Mouse (Mus musculus) intestine, postnatal 0 days (tissue): ENCODE results near the gene Adora1. TPM values are rescaled to one million over a fixed set of nuclear protein-coding genes. Genes with fewer than 3 reads are reported as not detected.
A peak's percentile ranks its signal among the peaks of the same experiment; 100 is the strongest.

ENCODE experiments used
- ATAC-seq: fragments of 200-750 bp; cut with Nextera tagmentation; 2 replicates; pipeline ENCODE4 v1.8.0; 2017; ENCODE audit warnings: mild to moderate bottlenecking, moderate TSS enrichment, moderate library complexity
- H3K27ac ChIP-seq: fragments of 300-500 bp; sonication (generic); 2 replicates; pipeline ENCODE4 v1.5.1; 2014; ENCODE audit warnings: mild to moderate bottlenecking, low read depth, low read length, moderate library complexity
- H3K27me3 ChIP-seq: fragments of 300-500 bp; sonication (generic); replicated peaks from 2 replicates; pipeline ENCODE4 v1.6.1; 2014; ENCODE audit warnings: low read length, mixed read lengths; ENCODE audit not compliant: control insufficient read depth, insufficient read depth
- H3K36me3 ChIP-seq: fragments of 300-500 bp; sonication (generic); 2 replicates; pipeline ENCODE4 v1.6.1; 2014; ENCODE audit warnings: mild to moderate bottlenecking, moderate library complexity; ENCODE audit not compliant: control insufficient read depth, insufficient read depth
- H3K4me1 ChIP-seq: fragments of 300-500 bp; sonication (generic); replicated peaks from 2 replicates; pipeline ENCODE4 v1.6.1; 2014; ENCODE audit warnings: antibody characterized with exemption, low read length, mixed read lengths; ENCODE audit not compliant: control insufficient read depth, insufficient read depth
- H3K4me2 ChIP-seq: fragments of 300-500 bp; sonication (generic); replicated peaks from 2 replicates; pipeline ENCODE4 v1.6.1; 2014; ENCODE audit warnings: low read depth, mild to moderate bottlenecking, moderate library complexity
- H3K4me3 ChIP-seq: fragments of 300-500 bp; sonication (generic); 2 replicates; pipeline ENCODE4 v1.5.1; 2014; ENCODE audit warnings: low read depth, low read length
- H3K9ac ChIP-seq: fragments of 300-500 bp; sonication (generic); 2 replicates; pipeline ENCODE4 v1.6.1; 2014; ENCODE audit warnings: mild to moderate bottlenecking, low read depth, low read length
- H3K9me3 ChIP-seq: fragments of 300-500 bp; sonication (generic); 2 replicates; pipeline ENCODE4 v1.6.1; 2016; ENCODE audit warnings: mixed run types; ENCODE audit not compliant: control insufficient read depth
- CTCF ChIP-seq: sonication (generic); IDR thresholded peaks from 2 replicates; pipeline ENCODE4 v1.5.1; 2016; ENCODE audit warnings: low read depth, mild to moderate bottlenecking, control low read depth, antibody characterized with exemption, moderate library complexity
- WGBS: fragments of 180-500 bp; shearing (Covaris S2); extraction: QIAGEN DNeasy Blood & Tissue Kit; methylation state at CpG from one replicate; pipeline ENCODE4 v1.1.7; 2014; 5-methylcytosine and 5-hydroxymethylcytosine counted together
- polyA plus RNA-seq: library from polyadenylated mRNA; unstranded; fragments of >200 nt; fragmentation: Nextera tagmentation; extraction: Ambion mirVana; gene quantifications from 2 replicates; pipeline ENCODE4 v1.2.1, GENCODE M21; 2015

The Adora1 gene
- polyA plus RNA-seq, 1 experiment from 2014 or later, result 2.2 TPM

DNA sequence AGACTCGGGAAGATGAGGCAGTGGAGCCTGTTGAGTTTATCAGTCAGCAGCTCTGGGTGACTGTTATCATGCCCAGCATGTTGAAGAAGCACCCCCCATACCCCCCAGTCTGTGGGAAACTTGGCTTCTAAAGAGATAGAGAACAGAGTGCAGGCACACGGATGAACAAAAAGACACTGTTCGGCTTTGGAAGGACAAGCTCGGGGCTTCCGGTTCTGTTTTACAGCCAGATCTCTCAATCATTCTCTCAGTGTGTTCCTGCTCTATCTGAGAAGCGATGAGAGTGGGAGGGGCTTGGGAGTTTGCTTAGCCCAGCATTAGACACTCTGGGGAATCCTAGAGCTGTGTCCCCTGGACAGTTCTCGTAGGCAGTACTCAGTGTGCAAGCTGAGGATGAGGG lies 21.8 kb downstream of the Adora1 start:
- Histone ChIP-seq H3K36me3 (no peaks in the 10 kb centered on the region), H3K9me3 (no peaks in the 10 kb centered on the region), H3K4me3 (no peak overlapping the region), H3K4me1 (no peaks in the 10 kb centered on the region), H3K9ac (no peak overlapping the region), H3K4me2 (no peak overlapping the region), H3K27me3 (no peaks in the 10 kb centered on the region), H3K27ac (no peak overlapping the region)
- no peak for TF ChIP-seq CTCF
- ATAC-seq, result no peak
- 28% methylated on average over 7 of the region's 7 CpGs for WGBS

DNA sequence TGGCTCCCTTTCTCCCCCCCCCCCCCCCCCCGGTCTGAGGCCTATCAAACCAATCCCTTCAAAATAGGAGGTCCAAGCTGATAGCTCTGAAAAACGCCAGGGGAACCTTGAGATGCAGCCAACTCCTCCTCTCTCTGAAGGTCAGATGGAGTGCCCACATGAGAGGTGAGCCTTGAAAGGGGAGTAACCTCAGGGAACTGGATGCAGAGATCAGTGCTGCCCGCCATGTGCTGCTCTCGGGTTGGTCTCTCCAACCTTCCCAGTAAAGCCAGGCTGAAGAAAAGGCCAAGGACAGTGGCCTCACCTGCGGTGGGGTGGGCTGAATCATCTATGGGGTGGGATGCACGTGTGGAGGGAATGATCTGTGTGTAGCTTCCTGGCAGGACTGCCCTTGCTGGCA lies 22.9 kb downstream of the Adora1 start:
- no peak overlapping the region for H3K4me3 ChIP-seq
- no peak overlapping the region for H3K4me2 ChIP-seq
- H3K9ac ChIP-seq, result no peak overlapping the region
- WGBS, result 75% methylated on average over 6 of the region's 6 CpGs
- H3K36me3 ChIP-seq, result no peaks in the 10 kb centered on the region
- ATAC-seq, result no peak
- no peaks in the 10 kb centered on the region for H3K4me1 ChIP-seq
- no peak for TF ChIP-seq CTCF
- no peaks in the 10 kb centered on the region for H3K27me3 ChIP-seq
- H3K9me3 ChIP-seq, result no peaks in the 10 kb centered on the region
- no peak overlapping the region for H3K27ac ChIP-seq

DNA sequence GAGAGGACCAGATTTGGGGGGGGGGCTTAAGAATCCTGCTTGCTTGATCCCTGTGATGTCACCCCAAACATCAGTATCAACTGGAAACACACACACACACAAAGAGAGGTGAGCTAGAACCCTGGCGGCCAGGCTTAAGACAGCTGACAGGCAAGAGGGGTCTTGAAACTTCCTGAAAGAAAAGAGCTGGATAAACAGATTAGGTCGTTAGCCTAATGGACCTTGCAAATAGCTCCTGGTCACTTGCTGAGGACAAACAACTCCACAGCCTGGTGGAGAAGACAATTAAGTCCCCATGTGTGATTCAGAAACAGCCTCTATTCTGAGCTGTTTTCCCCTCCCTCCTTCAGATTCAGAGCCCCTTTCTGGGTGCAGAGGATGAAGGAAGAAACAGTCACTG lies 23.6 kb downstream of the Adora1 start:
- no peak overlapping the region for H3K27ac ChIP-seq
- 51% methylated on average over 2 of the region's 2 CpGs for WGBS
- no peak for TF ChIP-seq CTCF
- no peak for ATAC-seq
- H3K4me1 ChIP-seq, result peaks cover 3% of the 10 kb centered on the region; the same call in 1 of the 2 replicates
- H3K4me3 ChIP-seq, result no peak overlapping the region
- no peaks in the 10 kb centered on the region for H3K9me3 ChIP-seq
- no peak overlapping the region for H3K9ac ChIP-seq
- H3K4me2 ChIP-seq, result no peak overlapping the region
- H3K36me3 ChIP-seq, result no peaks in the 10 kb centered on the region
- H3K27me3 ChIP-seq, result no peaks in the 10 kb centered on the region

DNA sequence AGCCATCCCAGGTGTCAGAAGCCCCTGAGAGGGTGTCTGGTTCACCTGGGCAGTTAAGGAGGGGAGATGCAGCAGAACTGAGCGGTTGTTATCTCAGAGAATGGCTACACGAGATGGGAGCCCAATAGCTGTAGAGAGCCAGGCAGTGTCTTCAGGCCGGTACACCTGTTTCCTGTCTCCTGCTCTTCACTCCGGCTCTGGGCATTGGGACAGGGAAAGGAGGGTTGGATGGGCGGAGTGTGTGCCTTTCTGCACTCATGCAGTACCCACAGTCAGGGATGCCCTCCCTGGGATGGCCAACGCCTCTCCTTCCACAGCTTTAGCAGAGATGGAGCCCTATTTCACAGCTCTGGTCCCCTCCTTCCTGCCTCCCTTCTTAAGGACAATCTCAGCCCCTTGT lies 24.2 kb downstream of the Adora1 start:
- H3K27me3 ChIP-seq, result no peaks in the 10 kb centered on the region
- no peak overlapping the region for H3K4me3 ChIP-seq
- H3K9me3 ChIP-seq, result no peaks in the 10 kb centered on the region
- H3K36me3 ChIP-seq, result no peaks in the 10 kb centered on the region
- WGBS, result 67% methylated on average over 6 of the region's 6 CpGs
- H3K4me1 ChIP-seq, result peaks cover 8% of the 10 kb centered on the region
- ATAC-seq, result no peak
- TF ChIP-seq CTCF, result no peak
- no peak overlapping the region for H3K9ac ChIP-seq
- H3K27ac ChIP-seq, result no peak overlapping the region
- H3K4me2 ChIP-seq, result no peak overlapping the region

DNA sequence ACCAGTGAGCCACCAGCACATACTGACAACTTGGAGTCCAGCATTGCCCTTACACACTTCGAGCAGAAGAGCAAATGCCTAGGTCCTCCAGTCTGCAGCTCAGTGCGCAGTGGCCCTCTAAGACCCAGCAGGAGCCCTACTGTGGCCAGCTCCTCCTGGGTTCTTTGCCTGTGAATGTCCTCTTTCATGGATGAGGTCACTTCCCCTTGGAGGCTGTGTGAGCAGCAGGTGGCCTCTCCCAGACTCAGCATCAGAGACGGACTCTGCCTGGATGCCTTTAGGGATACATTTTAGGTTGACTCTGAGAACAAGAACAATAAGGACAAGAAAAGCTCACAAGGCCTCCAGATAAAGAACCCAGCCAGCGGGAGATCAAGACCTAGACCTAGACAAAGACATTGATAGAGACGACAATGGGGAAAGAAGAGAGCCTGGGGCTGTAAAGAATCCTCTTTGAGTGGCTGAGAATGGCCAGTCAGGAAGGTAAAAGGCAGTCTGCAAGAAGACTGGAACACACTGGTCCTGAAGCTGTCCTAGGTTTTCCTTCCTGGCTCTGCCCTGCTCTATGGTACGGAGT lies 25.0 kb downstream of the Adora1 start:
- H3K4me3 ChIP-seq, result no peak overlapping the region
- TF ChIP-seq CTCF, result no peak
- H3K36me3 ChIP-seq, result no peaks in the 10 kb centered on the region
- H3K4me2 ChIP-seq, result no peak overlapping the region
- no peak overlapping the region for H3K27ac ChIP-seq
- 84% methylated on average over 6 of the region's 6 CpGs for WGBS
- no peak for ATAC-seq
- H3K4me1 ChIP-seq, result peaks cover 11% of the 10 kb centered on the region
- H3K9ac ChIP-seq, result no peak overlapping the region
- no peaks in the 10 kb centered on the region for H3K9me3 ChIP-seq
- H3K27me3 ChIP-seq, result no peaks in the 10 kb centered on the region

DNA sequence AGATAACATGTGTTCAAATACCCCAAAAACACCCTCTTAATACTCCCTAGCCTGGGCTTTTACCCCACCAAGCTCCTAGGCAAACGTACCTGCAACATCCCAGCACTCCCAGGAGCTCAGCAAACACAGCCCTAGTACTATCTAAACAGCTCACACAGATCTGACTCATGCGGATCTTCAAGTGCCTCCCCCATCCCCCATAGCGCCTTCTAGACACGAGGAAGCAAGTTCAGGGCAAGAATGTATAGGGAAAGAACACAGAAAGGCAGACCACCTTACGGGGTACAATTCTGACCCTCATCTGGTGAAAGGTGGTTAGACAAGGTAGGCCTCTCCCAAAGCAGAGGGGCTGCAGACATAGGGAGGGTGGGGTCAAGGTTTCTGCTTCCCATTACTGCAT lies 29.1 kb downstream of the Adora1 start:
- H3K27ac ChIP-seq, result peak overlapping the region; percentile 54; the same call in 1 of the 2 replicates
- H3K9me3 ChIP-seq, result no peaks in the 10 kb centered on the region
- no peak overlapping the region for H3K4me3 ChIP-seq
- H3K9ac ChIP-seq, result no peak overlapping the region
- ATAC-seq, result peak; percentile 72
- H3K4me1 ChIP-seq, result peaks cover 13% of the 10 kb centered on the region
- no peaks in the 10 kb centered on the region for H3K36me3 ChIP-seq
- 14% methylated on average over 5 of the region's 5 CpGs for WGBS
- no peaks in the 10 kb centered on the region for H3K27me3 ChIP-seq
- H3K4me2 ChIP-seq, result peak overlapping the region; percentile 13; the same call in 1 of the 2 replicates
- TF ChIP-seq CTCF, result no peak
